Mouse (Mus musculus) stomach, postnatal 0 days (tissue): ENCODE measurements around the gene Sergef. TPM values are rescaled to one million over a fixed set of nuclear protein-coding genes. Genes with fewer than 3 reads are reported as not detected.

ENCODE experiments used
- ATAC-seq: fragments of 200-750 bp; cut with Nextera tagmentation; 2 replicates; pipeline ENCODE4 v1.8.0; 2017; ENCODE audit not compliant: low FRiP score, low TSS enrichment
- DNase-seq: peaks from one replicate; pipeline ENCODE4 v3.0.0-alpha.2; 2016; ENCODE audit warnings: low spot score
- H3K27ac ChIP-seq: fragments of 300-500 bp; sonication (generic); replicated peaks from 2 replicates; pipeline ENCODE4 v1.5.1; 2014; ENCODE audit warnings: mild to moderate bottlenecking, control low read depth
- H3K27me3 ChIP-seq: fragments of 300-500 bp; sonication (generic); 2 replicates; pipeline ENCODE4 v1.6.1; 2014; ENCODE audit warnings: low read length; ENCODE audit not compliant: control insufficient read depth, insufficient read depth
- H3K36me3 ChIP-seq: fragments of 300-500 bp; sonication (generic); 2 replicates; pipeline ENCODE4 v1.6.1; 2014; ENCODE audit warnings: low read length, mixed read lengths; ENCODE audit not compliant: control insufficient read depth, insufficient read depth
- H3K4me1 ChIP-seq: fragments of 300-500 bp; sonication (generic); replicated peaks from 2 replicates; pipeline ENCODE4 v1.6.1; 2014; ENCODE audit warnings: antibody characterized with exemption; ENCODE audit not compliant: control insufficient read depth, insufficient read depth
- H3K4me2 ChIP-seq: fragments of 300-500 bp; sonication (generic); replicated peaks from 2 replicates; pipeline ENCODE4 v1.6.1; 2014; ENCODE audit warnings: low read depth, mild to moderate bottlenecking, control low read depth, moderate library complexity
- H3K4me3 ChIP-seq: fragments of 300-500 bp; sonication (generic); 2 replicates; pipeline ENCODE4 v1.5.1; 2014; ENCODE audit warnings: low read depth, low read length, control low read depth
- H3K9ac ChIP-seq: fragments of 300-500 bp; sonication (generic); 2 replicates; pipeline ENCODE4 v1.6.1; 2014; ENCODE audit warnings: mild to moderate bottlenecking, low read length, control low read depth, mixed read lengths
- H3K9me3 ChIP-seq: fragments of 300-500 bp; sonication (generic); 2 replicates; pipeline ENCODE4 v1.6.1; 2016; ENCODE audit warnings: low read length; ENCODE audit not compliant: control insufficient read depth
- CTCF ChIP-seq: IDR thresholded peaks from 2 replicates; pipeline ENCODE4 v1.5.1; 2016; ENCODE audit warnings: antibody characterized with exemption, low read depth, mild to moderate bottlenecking, moderate library complexity
- EP300 ChIP-seq: optimal IDR thresholded peaks from 2 replicates; pipeline ENCODE3; 2016; ENCODE audit warnings: antibody characterized with exemption
- WGBS: fragments of 180-500 bp; shearing (Covaris S2); extraction: QIAGEN DNeasy Blood & Tissue Kit; methylation state at CpG from one replicate; pipeline ENCODE4 v1.1.7; 2014; 5-methylcytosine and 5-hydroxymethylcytosine counted together
- polyA plus RNA-seq: library from polyadenylated mRNA; unstranded; fragments of >200 nt; fragmentation: Nextera tagmentation; extraction: Ambion mirVana; gene quantifications from 2 replicates; pipeline ENCODE4 v1.2.1, GENCODE M21; 2015

Sergef gene
- polyA plus RNA-seq, 1 experiment from 2014 or later: 11.4 TPM

- Histone ChIP-seq H3K9ac (no peak overlapping the region), H3K36me3 (no peaks in the 10 kb centered on the region), H3K4me1 (no peaks in the 10 kb centered on the region), H3K4me2 (no peak overlapping the region), H3K9me3 (no peaks in the 10 kb centered on the region), H3K27ac (no peak overlapping the region), H3K27me3 (no peaks in the 10 kb centered on the region), H3K4me3 (no peak overlapping the region)
- TF ChIP-seq CTCF: no peak
- TF ChIP-seq EP300: no peak
- no peak for DNase-seq
- WGBS: 59% methylated on average over 3 of the region's 3 CpGs
- ATAC-seq: no peak
These were observed 181.7 kb downstream of the Sergef start for GRCm38 (mm10) chr7:46457889-46458288.

GRCm38 (mm10) chr7:46453930-46454679, 185.5 kb downstream of the Sergef start:
- Histone ChIP-seq H3K36me3 (no peaks in the 10 kb centered on the region), H3K27ac (no peak overlapping the region), H3K4me1 (no peaks in the 10 kb centered on the region), H3K4me2 (no peak overlapping the region), H3K9ac (no peak overlapping the region), H3K27me3 (no peaks in the 10 kb centered on the region), H3K4me3 (no peak overlapping the region), H3K9me3 (no peaks in the 10 kb centered on the region)
- ATAC-seq (no peak), DNase-seq (no peak)
- 57% methylated on average over 10 of the region's 10 CpGs for WGBS
- TF ChIP-seq CTCF (no peak), EP300 (no peak)

GRCm38 (mm10) chr7:46448922-46449645, 190.5 kb downstream of the Sergef start:
- 55% methylated on average over 6 of the region's 6 CpGs for WGBS

DNA sequence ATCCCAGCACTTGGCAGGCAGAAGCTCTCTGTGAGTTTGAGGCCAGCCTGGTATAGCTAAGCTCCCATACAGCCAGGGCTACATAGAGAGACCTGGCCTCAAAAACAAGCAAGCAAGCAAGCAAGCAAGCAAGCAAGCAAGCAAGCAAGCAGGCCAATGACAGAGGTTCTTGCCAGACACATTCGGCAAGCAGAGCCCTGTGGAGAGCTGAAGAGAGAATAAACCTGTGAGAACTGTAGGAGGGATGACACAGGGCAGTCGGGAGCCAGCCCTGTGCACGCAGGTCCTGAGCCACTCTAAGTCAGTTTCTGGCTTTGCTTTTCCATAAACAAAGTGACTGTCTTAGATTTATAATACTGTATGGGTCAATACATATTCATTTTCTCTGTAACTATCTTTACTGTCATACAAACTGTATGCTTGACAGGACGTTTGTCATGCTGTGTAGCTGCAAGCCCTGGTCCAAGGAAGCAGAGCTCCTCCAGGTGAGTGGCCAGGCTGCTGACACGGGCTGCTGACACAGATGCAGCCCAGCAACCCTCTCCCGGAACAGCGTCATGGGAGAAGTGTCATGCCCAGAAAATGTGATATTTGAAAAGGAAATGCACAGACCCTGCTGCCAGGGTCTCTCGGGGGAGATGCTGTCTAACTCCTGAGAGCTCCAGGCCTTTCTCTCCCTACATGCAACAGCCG, 192.0 kb downstream of the Sergef start:
- DNase-seq (no peak), ATAC-seq (no peak)
- Histone ChIP-seq H3K36me3 (no peaks in the 10 kb centered on the region), H3K9me3 (no peaks in the 10 kb centered on the region), H3K27me3 (no peaks in the 10 kb centered on the region), H3K4me2 (no peak overlapping the region), H3K27ac (no peak overlapping the region), H3K9ac (no peak overlapping the region), H3K4me1 (no peaks in the 10 kb centered on the region), H3K4me3 (no peak overlapping the region)
- WGBS: 50% methylated on average over 9 of the region's 9 CpGs
- no peak for TF ChIP-seq EP300
- no peak for TF ChIP-seq CTCF

More at GRCm38 (mm10) chr7:46448922-46449645, 190.5 kb downstream of the Sergef start:
- Histone ChIP-seq H3K4me2 (no peak overlapping the region), H3K4me3 (no peak overlapping the region), H3K27ac (no peak overlapping the region), H3K36me3 (no peaks in the 10 kb centered on the region), H3K9ac (no peak overlapping the region), H3K27me3 (no peaks in the 10 kb centered on the region), H3K9me3 (no peaks in the 10 kb centered on the region), H3K4me1 (no peaks in the 10 kb centered on the region)
- no peak for ATAC-seq
- no peak for DNase-seq
- TF ChIP-seq CTCF: no peak
- TF ChIP-seq EP300: no peak

DNA sequence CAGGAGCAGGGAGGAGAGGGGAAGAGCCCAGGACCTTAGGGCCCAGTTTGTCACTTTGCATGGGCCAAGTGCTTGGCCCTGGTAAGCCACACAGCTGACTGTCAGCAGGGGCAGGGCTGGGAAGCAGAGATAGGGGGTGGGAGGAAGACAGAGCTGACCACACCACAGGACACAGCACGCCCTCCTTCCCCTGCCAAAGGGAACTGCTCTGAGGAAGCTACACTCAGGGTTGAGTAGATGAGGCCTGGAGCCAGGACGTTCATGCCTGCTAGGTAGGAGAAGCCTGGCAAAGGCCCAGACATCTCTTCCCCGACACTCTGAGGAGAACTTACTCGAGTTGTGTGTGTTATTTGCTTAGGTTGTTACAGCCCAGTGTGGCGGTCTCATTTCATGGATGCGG, 193.7 kb downstream of the Sergef start:
- Histone ChIP-seq H3K4me2 (no peak overlapping the region), H3K4me3 (no peak overlapping the region), H3K9ac (no peak overlapping the region), H3K9me3 (no peaks in the 10 kb centered on the region), H3K27ac (no peak overlapping the region), H3K27me3 (no peaks in the 10 kb centered on the region), H3K4me1 (no peaks in the 10 kb centered on the region), H3K36me3 (no peaks in the 10 kb centered on the region)
- TF ChIP-seq EP300: no peak
- no peak for TF ChIP-seq CTCF
- ATAC-seq (no peak), DNase-seq (no peak)
- WGBS: 67% methylated on average over 6 of the region's 6 CpGs

GRCm38 (mm10) chr7:46443163-46443562, 196.4 kb downstream of the Sergef start:
- Histone ChIP-seq H3K36me3 (no peaks in the 10 kb centered on the region), H3K27ac (no peak overlapping the region), H3K9me3 (no peaks in the 10 kb centered on the region), H3K4me1 (no peaks in the 10 kb centered on the region), H3K9ac (no peak overlapping the region), H3K4me2 (no peak overlapping the region), H3K27me3 (no peaks in the 10 kb centered on the region), H3K4me3 (no peak overlapping the region)
- TF ChIP-seq EP300 (no peak), CTCF (no peak)
- WGBS: 91% methylated on average over 10 of the region's 10 CpGs
- no peak for DNase-seq
- ATAC-seq: no peak
